Mouse (Mus musculus) hindbrain, postnatal 0 days (tissue): ENCODE measurements around the gene Prkag2. TPM values are rescaled to one million over a fixed set of nuclear protein-coding genes. Genes with fewer than 3 reads are reported as not detected.

ENCODE experiments used
- ATAC-seq: fragments of 200-750 bp; cut with Nextera tagmentation; 2 replicates; pipeline ENCODE4 v1.8.0; 2017; ENCODE audit warnings: mild to moderate bottlenecking, moderate TSS enrichment, moderate library complexity
- DNase-seq: peaks from one replicate; pipeline ENCODE4 v3.0.0-alpha.2; 2015; ENCODE audit warnings: low spot score
- H3K27ac ChIP-seq: fragments of 300-500 bp; sonication (generic); 2 replicates; pipeline ENCODE4 v1.5.1; 2014; ENCODE audit warnings: mild to moderate bottlenecking
- H3K27me3 ChIP-seq: fragments of 300-500 bp; sonication (generic); 2 replicates; pipeline ENCODE4 v1.6.1; 2014; ENCODE audit warnings: low read length, mixed read lengths; ENCODE audit not compliant: insufficient read depth
- H3K36me3 ChIP-seq: fragments of 300-500 bp; sonication (generic); 2 replicates; pipeline ENCODE4 v1.6.1; 2014; ENCODE audit warnings: low read length, mixed read lengths; ENCODE audit not compliant: insufficient read depth
- H3K4me1 ChIP-seq: fragments of 300-500 bp; sonication (generic); 2 replicates; pipeline ENCODE4 v1.6.1; 2014; ENCODE audit warnings: antibody characterized with exemption, low read length, mixed read lengths; ENCODE audit not compliant: insufficient read depth
- H3K4me2 ChIP-seq: fragments of 300-500 bp; sonication (generic); 2 replicates; pipeline ENCODE4 v1.6.1; 2014; ENCODE audit warnings: low read depth, mild to moderate bottlenecking, low read length, moderate library complexity, mixed read lengths
- H3K4me3 ChIP-seq: fragments of 300-500 bp; sonication (generic); 2 replicates; pipeline ENCODE4 v1.5.1; 2014; ENCODE audit warnings: low read length
- H3K9ac ChIP-seq: fragments of 300-500 bp; sonication (generic); replicated peaks from 2 replicates; pipeline ENCODE4 v1.6.1; 2014; ENCODE audit warnings: mild to moderate bottlenecking, low read length, moderate library complexity, mixed read lengths
- H3K9me3 ChIP-seq: fragments of 300-500 bp; sonication (generic); 2 replicates; pipeline ENCODE4 v1.6.1; 2016; ENCODE audit warnings: low read length, mixed read lengths
- CTCF ChIP-seq: IDR thresholded peaks from 2 replicates; pipeline ENCODE4 v1.5.1; 2016; ENCODE audit warnings: antibody characterized with exemption, control low read depth, low read depth
- WGBS: fragments of 180-500 bp; shearing (Covaris S2); extraction: QIAGEN DNeasy Blood & Tissue Kit; methylation state at CpG from one replicate; pipeline ENCODE4 v1.1.7; 2014; 5-methylcytosine and 5-hydroxymethylcytosine counted together
- polyA plus RNA-seq: library from polyadenylated mRNA; unstranded; fragments of >200 nt; fragmentation: Nextera tagmentation; extraction: Ambion mirVana; gene quantifications from 2 replicates; pipeline ENCODE4 v1.2.1, GENCODE M21; 2015
- total RNA-seq: library from RNA; depleted of rRNA; stranded (reverse); fragments of >200 nt; gene quantifications from 2 replicates; pipeline ENCODE4 v1.2.3, GENCODE M21; 2014; rRNA removed

The Prkag2 gene
- total and polyA plus RNA-seq, 2 experiments from 2014 or later, result 38.3 to 86.4 TPM

- 76% methylated on average over 3 of the region's 3 CpGs for WGBS
- Histone ChIP-seq H3K9ac (no peak overlapping the region), H3K4me2 (no peak overlapping the region), H3K4me1 (0 out of 2 replicates have a peak, but pooled peaks cover 10% of the 10 kb centered on the region), H3K36me3 (peaks cover 9% of the 10 kb centered on the region; the same call in 1 of the 2 replicates), H3K4me3 (no peak overlapping the region), H3K27me3 (no peaks in the 10 kb centered on the region), H3K9me3 (no peaks in the 10 kb centered on the region), H3K27ac (peak overlapping the region; percentile 56; the same call in 1 of the 2 replicates)
- TF ChIP-seq CTCF, result no peak
- DNase-seq (no peak), ATAC-seq (no peak)
Measured at GRCm38 (mm10) chr5:24821403-24821841, 279.0 kb downstream of the Prkag2 start.

DNA sequence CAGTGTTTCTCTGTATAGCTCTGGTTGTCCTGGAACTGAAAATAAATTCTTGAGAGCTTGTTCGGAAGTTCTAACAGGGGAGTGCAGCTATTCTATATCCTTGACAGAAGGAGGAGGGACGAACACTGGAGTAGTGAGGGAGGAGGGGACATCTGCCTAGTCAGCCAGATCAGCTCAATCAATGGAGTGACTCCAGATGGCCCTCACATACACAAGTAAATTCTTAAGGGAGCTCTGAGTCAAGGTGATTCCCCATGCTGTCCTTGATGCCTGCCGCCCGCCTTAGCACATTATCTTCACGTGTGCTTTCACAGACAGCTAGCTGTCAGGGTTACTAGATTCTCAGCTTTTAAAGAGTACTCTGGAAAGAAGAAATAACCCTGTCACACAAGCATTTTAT is 279.8 kb downstream of the Prkag2 start:
- 55% methylated on average over 5 of the region's 5 CpGs for WGBS
- 0 out of 2 replicates have a peak, but pooled peaks cover 10% of the 10 kb centered on the region for H3K4me1 ChIP-seq
- H3K9me3 ChIP-seq, result no peaks in the 10 kb centered on the region
- H3K4me3 ChIP-seq, result no peak overlapping the region
- peak overlapping the region; percentile 56; the same call in 1 of the 2 replicates for H3K27ac ChIP-seq
- no peak overlapping the region for H3K4me2 ChIP-seq
- H3K27me3 ChIP-seq, result no peaks in the 10 kb centered on the region
- DNase-seq (peak; percentile 40), ATAC-seq (peak; percentile 70; the same call in 1 of the 2 replicates)
- no peak overlapping the region for H3K9ac ChIP-seq
- H3K36me3 ChIP-seq, result peaks cover 13% of the 10 kb centered on the region; the same call in 1 of the 2 replicates
- no peak for TF ChIP-seq CTCF

GRCm38 (mm10) chr5:24817191-24817590 is 283.3 kb downstream of the Prkag2 start:
- Histone ChIP-seq H3K27me3 (no peaks in the 10 kb centered on the region), H3K4me3 (no peak overlapping the region), H3K9ac (no peak overlapping the region), H3K4me1 (0 out of 2 replicates have a peak, but pooled peaks cover 10% of the 10 kb centered on the region), H3K4me2 (no peak overlapping the region), H3K9me3 (no peaks in the 10 kb centered on the region), H3K36me3 (peaks cover 31% of the 10 kb centered on the region), H3K27ac (no peak overlapping the region)
- no peak for TF ChIP-seq CTCF
- 38% methylated on average over 4 of the region's 4 CpGs for WGBS
- no peak for ATAC-seq
- DNase-seq, result no peak

DNA sequence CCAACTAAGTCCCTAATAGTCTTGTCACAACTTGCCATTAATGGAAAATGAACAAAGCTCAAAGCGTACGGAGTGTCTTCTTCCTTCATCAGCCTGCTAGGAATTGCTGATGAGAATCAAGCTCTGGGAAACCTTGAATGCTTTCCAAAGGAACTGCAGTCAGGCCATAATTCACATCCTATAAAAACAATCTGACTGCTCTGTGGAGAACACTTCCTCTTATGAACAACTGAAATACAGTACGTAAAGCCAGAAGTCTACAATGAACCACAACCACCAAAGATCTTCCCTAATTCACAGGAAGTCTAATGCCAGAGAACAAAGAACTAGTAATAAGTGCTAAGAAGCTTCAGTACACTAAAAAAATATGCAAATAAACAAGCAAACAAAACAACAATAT is 286.5 kb downstream of the Prkag2 start:
- ATAC-seq, result no peak
- 77% methylated on average over 3 of the region's 3 CpGs for WGBS
- no peak overlapping the region for H3K4me2 ChIP-seq
- no peak overlapping the region for H3K4me3 ChIP-seq
- H3K27me3 ChIP-seq, result no peaks in the 10 kb centered on the region
- no peak for DNase-seq
- no peaks in the 10 kb centered on the region for H3K9me3 ChIP-seq
- no peak overlapping the region for H3K27ac ChIP-seq
- no peak for TF ChIP-seq CTCF
- H3K36me3 ChIP-seq, result peaks cover 48% of the 10 kb centered on the region
- H3K4me1 ChIP-seq, result no peaks in the 10 kb centered on the region
- H3K9ac ChIP-seq, result no peak overlapping the region

- Histone ChIP-seq H3K4me1 (no peaks in the 10 kb centered on the region), H3K36me3 (peaks cover 48% of the 10 kb centered on the region), H3K9ac (no peak overlapping the region), H3K27me3 (no peaks in the 10 kb centered on the region), H3K9me3 (no peaks in the 10 kb centered on the region), H3K4me2 (no peak overlapping the region), H3K27ac (no peak overlapping the region), H3K4me3 (no peak overlapping the region)
- DNase-seq (no peak), ATAC-seq (no peak)
- WGBS, result 66% methylated on average over 4 of the region's 4 CpGs
- no peak for TF ChIP-seq CTCF
Measured at GRCm38 (mm10) chr5:24813005-24813404, 287.4 kb downstream of the Prkag2 start.

Other genes with a start within 250 kb of the Prkag2 start
- gene Galntl5, start 80.8 kb upstream of the Prkag2 start, total RNA-seq, result not detected in 2 replicates
- not detected in 2 replicates for gene Galntl5, start 80.8 kb upstream of the Prkag2 start, polyA plus RNA-seq
- gene Galnt11, start 121.3 kb upstream of the Prkag2 start, total RNA-seq, result 56.7 and 58.9 TPM in 2 replicates
- gene Galnt11, start 121.3 kb upstream of the Prkag2 start, polyA plus RNA-seq, result 56.8 and 60.8 TPM in 2 replicates
- not detected in 2 replicates for gene E130116L18Rik, start 122.5 kb upstream of the Prkag2 start, total RNA-seq
- gene E130116L18Rik, start 122.5 kb upstream of the Prkag2 start, polyA plus RNA-seq, result 1.3 TPM in 1 of 2 replicates, not detected in the other